Mouse (Mus musculus) cortical plate, adult 2 months (tissue): ENCODE measurements around the gene Khnyn.

Experiments used
- CTCF ChIP-seq: fragments of 200-500 bp; IDR thresholded peaks from 2 replicates; pipeline ENCODE4 v1.5.1; 2011; ENCODE audit warnings: mild to moderate bottlenecking, control low read depth, low read length; ENCODE audit not compliant: insufficient read depth; ENCODE audit errors: extremely low read depth
- POLR2A ChIP-seq: fragments of 200-500 bp; IDR thresholded peaks from 2 replicates; pipeline ENCODE4 v1.6.1; 2011; ENCODE audit warnings: mild to moderate bottlenecking, low read length, control low read depth; ENCODE audit not compliant: insufficient read depth; ENCODE audit errors: extremely low read depth

GRCm38 (mm10) chr14:55884713-55885113 lies at the start of gene Khnyn:
- no peak for TF ChIP-seq CTCF
- peak; percentile 78 for TF ChIP-seq POLR2A
